Mouse (Mus musculus): ENCODE data around the gene Polr3h. TPM values are rescaled to one million over a fixed set of nuclear protein-coding genes. Genes with fewer than 3 reads are reported as not detected.

Polr3h gene
- polyA plus RNA-seq, 1 experiment = 164 TPM

- peak within 1 kb of the TSS; percentile 73 for H3ac ChIP-seq (ENCODE audit: control insufficient read depth, insufficient read length, low read depth)
- H3K36me3 ChIP-seq (ENCODE audit: control insufficient read depth, insufficient read depth) = peaks cover 2% of the 10 kb centered on the region
- TF ChIP-seq CEBPB (IDR thresholded peaks at IDR 0.05; ENCODE audit: low read depth) (no peak), MAX (IDR thresholded peaks at IDR 0.05) (peak; percentile 86), CTCF (IDR thresholded peaks at IDR 0.05; ENCODE audit: control insufficient read depth, insufficient read depth, insufficient read length) (peak; percentile 92)
- H3K79me3 ChIP-seq (ENCODE audit: low read depth) = no peaks in the 10 kb centered on the region
- H3K4me3 ChIP-seq (ENCODE audit: insufficient read depth, poor library complexity, severe bottlenecking) = peak within 1 kb of the TSS; percentile 56
- no peaks in the 10 kb centered on the region for H3K27me3 ChIP-seq (ENCODE audit: control insufficient read depth, insufficient read depth, insufficient read length)
- H3K79me2 ChIP-seq (ENCODE audit: control insufficient read depth, insufficient read depth) = no peaks in the 10 kb centered on the region
These were observed 34.4 kb upstream of the Polr3h start, which contains the start of gene Pmm1 for GRCm38 (mm10) chr15:81960171-81961077. Pmm1 (minus strand) TSS chr15:81960930.

GRCm38 (mm10) chr15:81958906-81959305, 32.9 kb upstream of the Polr3h start:
- Histone ChIP-seq H3K4me3 (ENCODE audit: insufficient read depth, poor library complexity, severe bottlenecking) (no peak overlapping the region), H3K79me3 (ENCODE audit: low read depth) (no peaks in the 10 kb centered on the region), H3ac (ENCODE audit: control insufficient read depth, insufficient read length, low read depth) (no peak overlapping the region), H3K79me2 (ENCODE audit: control insufficient read depth, insufficient read depth) (no peaks in the 10 kb centered on the region), H3K36me3 (ENCODE audit: control insufficient read depth, insufficient read depth) (peaks cover 13% of the 10 kb centered on the region), H3K27me3 (ENCODE audit: control insufficient read depth, insufficient read depth, insufficient read length) (no peaks in the 10 kb centered on the region)
- TF ChIP-seq USF1 (IDR thresholded peaks at IDR 0.05; ENCODE audit: low read depth) = no peak
- TF ChIP-seq MYOG (IDR thresholded peaks at IDR 0.05; ENCODE audit: control insufficient read depth, extremely low read depth, insufficient read length) = no peak
- no peak for TF ChIP-seq CTCF (IDR thresholded peaks at IDR 0.05; ENCODE audit: control insufficient read depth, insufficient read depth, insufficient read length)
- TF ChIP-seq MYOD1 (IDR thresholded peaks at IDR 0.05; ENCODE audit: control insufficient read depth, insufficient read length, low read depth) = no peak
- TF ChIP-seq CEBPB (IDR thresholded peaks at IDR 0.05; ENCODE audit: low read depth) = no peak
- no peak for TF ChIP-seq FOSL1 (IDR thresholded peaks at IDR 0.05; ENCODE audit: insufficient read depth, low read length, poor library complexity, severe bottlenecking)
- TF ChIP-seq MAX (IDR thresholded peaks at IDR 0.05) = no peak

GRCm38 (mm10) chr15:81957598-81957997, 31.6 kb upstream of the Polr3h start:
- TF ChIP-seq USF1 (IDR thresholded peaks at IDR 0.05; ENCODE audit: low read depth) (no peak), FOSL1 (IDR thresholded peaks at IDR 0.05; ENCODE audit: insufficient read depth, low read length, poor library complexity, severe bottlenecking) (no peak), MYOD1 (IDR thresholded peaks at IDR 0.05; ENCODE audit: control insufficient read depth, insufficient read length, low read depth) (no peak), MAX (IDR thresholded peaks at IDR 0.05) (no peak), CTCF (IDR thresholded peaks at IDR 0.05; ENCODE audit: control insufficient read depth, insufficient read depth, insufficient read length) (no peak), MYOG (IDR thresholded peaks at IDR 0.05; ENCODE audit: control insufficient read depth, extremely low read depth, insufficient read length) (no peak), CEBPB (IDR thresholded peaks at IDR 0.05; ENCODE audit: low read depth) (no peak)
- Histone ChIP-seq H3K79me3 (ENCODE audit: low read depth) (no peaks in the 10 kb centered on the region), H3ac (ENCODE audit: control insufficient read depth, insufficient read length, low read depth) (no peak overlapping the region), H3K4me3 (ENCODE audit: insufficient read depth, poor library complexity, severe bottlenecking) (no peak overlapping the region), H3K36me3 (ENCODE audit: control insufficient read depth, insufficient read depth) (peaks cover 13% of the 10 kb centered on the region), H3K79me2 (ENCODE audit: control insufficient read depth, insufficient read depth) (no peaks in the 10 kb centered on the region), H3K27me3 (ENCODE audit: control insufficient read depth, insufficient read depth, insufficient read length) (no peaks in the 10 kb centered on the region)

GRCm38 (mm10) chr15:81956457-81956856, 30.4 kb upstream of the Polr3h start:
- H3K79me2 ChIP-seq (ENCODE audit: control insufficient read depth, insufficient read depth) = no peaks in the 10 kb centered on the region
- peaks cover 13% of the 10 kb centered on the region for H3K36me3 ChIP-seq (ENCODE audit: control insufficient read depth, insufficient read depth)
- H3K27me3 ChIP-seq (ENCODE audit: control insufficient read depth, insufficient read depth, insufficient read length) = no peaks in the 10 kb centered on the region
- no peak overlapping the region for H3ac ChIP-seq (ENCODE audit: control insufficient read depth, insufficient read length, low read depth)
- H3K4me3 ChIP-seq (ENCODE audit: insufficient read depth, poor library complexity, severe bottlenecking) = no peak overlapping the region
- TF ChIP-seq MYOG (IDR thresholded peaks at IDR 0.05; ENCODE audit: control insufficient read depth, extremely low read depth, insufficient read length) = no peak
- TF ChIP-seq MAX (IDR thresholded peaks at IDR 0.05) = no peak
- TF ChIP-seq MYOD1 (IDR thresholded peaks at IDR 0.05; ENCODE audit: control insufficient read depth, insufficient read length, low read depth) = no peak
- no peak for TF ChIP-seq FOSL1 (IDR thresholded peaks at IDR 0.05; ENCODE audit: insufficient read depth, low read length, poor library complexity, severe bottlenecking)
- TF ChIP-seq USF1 (IDR thresholded peaks at IDR 0.05; ENCODE audit: low read depth) = no peak
- peak; percentile 96 for TF ChIP-seq CTCF (IDR thresholded peaks at IDR 0.05; ENCODE audit: control insufficient read depth, insufficient read depth, insufficient read length)
- TF ChIP-seq CEBPB (IDR thresholded peaks at IDR 0.05; ENCODE audit: low read depth) = no peak
- no peaks in the 10 kb centered on the region for H3K79me3 ChIP-seq (ENCODE audit: low read depth)

GRCm38 (mm10) chr15:81955414-81955813, 29.4 kb upstream of the Polr3h start:
- no peak overlapping the region for H3ac ChIP-seq (ENCODE audit: control insufficient read depth, insufficient read length, low read depth)
- peaks cover 20% of the 10 kb centered on the region for H3K36me3 ChIP-seq (ENCODE audit: control insufficient read depth, insufficient read depth)
- TF ChIP-seq FOSL1 (IDR thresholded peaks at IDR 0.05; ENCODE audit: insufficient read depth, low read length, poor library complexity, severe bottlenecking) (no peak), CEBPB (IDR thresholded peaks at IDR 0.05; ENCODE audit: low read depth) (no peak), MYOG (IDR thresholded peaks at IDR 0.05; ENCODE audit: control insufficient read depth, extremely low read depth, insufficient read length) (no peak), MAX (IDR thresholded peaks at IDR 0.05) (no peak), MYOD1 (IDR thresholded peaks at IDR 0.05; ENCODE audit: control insufficient read depth, insufficient read length, low read depth) (no peak), CTCF (IDR thresholded peaks at IDR 0.05; ENCODE audit: control insufficient read depth, insufficient read depth, insufficient read length) (no peak), USF1 (IDR thresholded peaks at IDR 0.05; ENCODE audit: low read depth) (no peak)
- H3K79me2 ChIP-seq (ENCODE audit: control insufficient read depth, insufficient read depth) = no peaks in the 10 kb centered on the region
- no peaks in the 10 kb centered on the region for H3K27me3 ChIP-seq (ENCODE audit: control insufficient read depth, insufficient read depth, insufficient read length)
- no peaks in the 10 kb centered on the region for H3K79me3 ChIP-seq (ENCODE audit: low read depth)
- no peak overlapping the region for H3K4me3 ChIP-seq (ENCODE audit: insufficient read depth, poor library complexity, severe bottlenecking)
